Mouse (Mus musculus) heart, adult 2 months (tissue): ENCODE data around the gene Trmt10c. TPM values are rescaled to one million over a fixed set of nuclear protein-coding genes. Genes with fewer than 3 reads are reported as not detected.

Experiments
- DNase-seq, 2 experiments: peaks; one replicate each; pipeline ENCODE4 v3.0.0; 2021
- H3K27ac ChIP-seq: fragments of 200-600 bp; 2 replicates; pipeline ENCODE4 v1.8.1; 2022
- H3K27me3 ChIP-seq: fragments of 200-500 bp; 2 replicates; pipeline ENCODE4 v1.6.1; 2012; ENCODE audit warnings: mild to moderate bottlenecking, low read length, inconsistent platforms, mixed read lengths; ENCODE audit not compliant: control insufficient read depth, insufficient read depth
- H3K36me3 ChIP-seq: fragments of 200-500 bp; 2 replicates; pipeline ENCODE4 v1.6.1; 2012; ENCODE audit warnings: low read length, inconsistent platforms; ENCODE audit not compliant: control insufficient read depth, insufficient read depth
- H3K4me1 ChIP-seq: fragments of 200-500 bp; 2 replicates; pipeline ENCODE4 v1.6.1; 2011; ENCODE audit warnings: low read length; ENCODE audit not compliant: control insufficient read depth, insufficient read depth
- H3K4me3 ChIP-seq: fragments of 200-600 bp; 2 replicates; pipeline ENCODE4 v1.8.1; 2022
- H3K79me2 ChIP-seq: fragments of 200-500 bp; replicated peaks from 2 replicates; pipeline ENCODE4 v1.6.1; 2012; ENCODE audit warnings: mild to moderate bottlenecking, inconsistent platforms, low read length, moderate library complexity, mixed read lengths; ENCODE audit not compliant: control insufficient read depth, insufficient read depth
- H3K9ac ChIP-seq: fragments of 200-500 bp; 2 replicates; pipeline ENCODE4 v1.6.1; 2012; ENCODE audit warnings: low read depth, mild to moderate bottlenecking, control low read depth, inconsistent platforms, low read length, mixed read lengths
- CTCF ChIP-seq: fragments of 200-600 bp; IDR thresholded peaks from 2 replicates; pipeline ENCODE4 v1.8.1; 2022; ENCODE audit warnings: antibody characterized with exemption, mild to moderate bottlenecking, moderate library complexity
- EP300 ChIP-seq: fragments of 200-500 bp; IDR thresholded peaks from 2 replicates; pipeline ENCODE4 v1.6.1; 2011; ENCODE audit warnings: low read depth, low read length, control low read depth; ENCODE audit not compliant: insufficient read depth
- POLR2A ChIP-seq: fragments of 200-500 bp; IDR thresholded peaks from 2 replicates; pipeline ENCODE4 v1.6.1; 2011; ENCODE audit warnings: mild to moderate bottlenecking, low read depth, low read length, control low read depth; ENCODE audit not compliant: insufficient read depth
- WGBS: fragments of 180-500 bp; shearing (Covaris S2); methylation state at CpG from one replicate; pipeline ENCODE4 v1.1.7; 2018; 5-methylcytosine and 5-hydroxymethylcytosine counted together
- intact Hi-C: fragments of 180-260 bp; cut with DNase I; formaldehyde crosslinking; loops from one replicate; pipeline ENCODE4 v1.15.1; 2025
- polyA plus RNA-seq: library from polyadenylated mRNA; depleted of rRNA; stranded (reverse); fragments of >200 nt; gene quantifications from 2 replicates; pipeline ENCODE4 v1.2.3, GENCODE M21; 2012
- total RNA-seq, 2 experiments: library from RNA; stranded (reverse); gene quantifications; 2 replicates each; pipeline ENCODE4 v1.2.3; 2021

Gene Trmt10c
- total and polyA plus RNA-seq, 3 experiments: 2.5 to 12.0 (median 12.0) TPM

DNA sequence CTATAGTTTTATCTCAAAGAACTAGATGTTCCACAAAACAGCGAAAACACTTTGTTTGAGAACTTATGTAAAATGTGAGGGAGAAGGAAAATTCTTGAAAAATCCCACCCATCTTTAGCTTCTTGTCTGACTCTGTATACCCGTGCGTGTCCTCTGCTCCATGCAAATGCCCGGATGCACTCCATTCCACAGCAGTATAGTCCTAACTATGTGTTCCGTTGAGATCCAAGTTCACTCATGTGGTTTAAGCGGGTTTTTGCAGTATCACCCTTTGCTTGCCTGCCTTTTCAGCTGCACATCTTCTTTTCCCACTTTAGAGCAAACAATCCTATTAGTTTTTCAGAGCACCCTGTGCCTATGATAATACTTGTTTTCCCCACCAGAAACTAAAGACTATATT is 1.1 kb downstream of the Trmt10c start:
- intact Hi-C loops: no loop called here
- no peak overlapping the region for H3K9ac ChIP-seq

DNA sequence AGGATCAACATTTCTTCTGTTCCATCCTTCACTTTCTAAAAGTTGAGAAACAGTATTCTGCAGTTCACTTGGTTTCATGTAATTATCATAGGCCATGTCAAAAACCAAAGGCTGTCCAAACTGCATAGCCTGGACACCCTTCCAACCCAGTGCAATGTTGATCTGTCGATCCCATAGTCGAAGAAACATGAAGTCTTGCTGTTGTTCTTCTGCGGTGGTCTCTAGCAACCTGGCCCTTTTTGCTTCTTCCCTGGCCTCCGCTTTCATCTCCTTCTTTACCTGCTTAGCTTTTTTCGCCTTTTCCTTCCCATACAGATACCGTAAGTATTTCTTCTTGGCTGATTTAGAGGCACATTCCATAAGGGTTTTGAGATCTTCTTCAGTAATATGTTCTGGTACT is 3.1 kb downstream of the Trmt10c start:
- Histone ChIP-seq H3K9ac (no peak overlapping the region), H3K27me3 (no peaks in the 10 kb centered on the region), H3K36me3 (peaks cover 6% of the 10 kb centered on the region), H3K4me3 (no peak overlapping the region), H3K4me1 (peaks cover 2% of the 10 kb centered on the region), H3K79me2 (no peaks in the 10 kb centered on the region), H3K27ac (no peak overlapping the region)
- no peak for DNase-seq
- no peak for TF ChIP-seq CTCF
- TF ChIP-seq EP300: no peak
- no peak for TF ChIP-seq POLR2A
- 96% methylated on average over 6 of the region's 6 CpGs for WGBS
- intact Hi-C loops: no loop called here

More for the DNA sequence above, 1.1 kb downstream of the Trmt10c start:
- 42% methylated on average over 6 of the region's 6 CpGs for WGBS
- no peaks in the 10 kb centered on the region for H3K79me2 ChIP-seq
- peaks cover 2% of the 10 kb centered on the region for H3K4me1 ChIP-seq
- peak overlapping the region; percentile 88 for H3K4me3 ChIP-seq
- H3K36me3 ChIP-seq: peaks cover 6% of the 10 kb centered on the region; the same call in 1 of the 2 replicates
- DNase-seq: no peak
- no peaks in the 10 kb centered on the region for H3K27me3 ChIP-seq
- H3K27ac ChIP-seq: no peak overlapping the region
- TF ChIP-seq CTCF: no peak
- TF ChIP-seq EP300: no peak
- no peak for TF ChIP-seq POLR2A

DNA sequence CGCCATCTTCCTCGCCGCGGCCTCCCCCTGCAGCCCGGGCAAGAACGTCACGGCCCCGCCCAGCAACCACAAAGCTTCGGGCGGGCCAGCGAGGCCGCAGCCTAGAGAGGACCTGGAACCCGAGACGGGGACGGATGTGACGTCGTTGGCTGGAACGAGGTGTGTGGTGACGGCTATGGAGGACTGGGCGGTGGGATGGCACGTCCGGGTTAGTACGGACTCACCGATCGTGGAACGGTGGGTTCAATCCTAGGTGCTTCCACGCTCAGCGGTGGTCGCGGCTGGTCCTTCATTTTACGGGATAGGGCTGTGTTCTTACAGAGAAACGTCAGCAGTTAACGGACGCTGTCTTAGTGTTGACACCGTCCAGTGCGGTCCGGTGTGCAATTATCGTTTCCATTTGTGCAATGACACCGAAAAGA is 7.9 kb downstream of the Trmt10c start, which contains the start of gene Pcnp:
TSS of gene Pcnp (minus strand) at position 79 of the 422 bp plus-strand sequence.
- peaks cover 3% of the 10 kb centered on the region; the same call in 1 of the 2 replicates for H3K4me1 ChIP-seq
- peak within 1 kb of the TSS; percentile 86 for H3K9ac ChIP-seq
- DNase-seq: peak; percentile 98 to 99
- peak within 1 kb of the TSS; percentile 62 for H3K4me3 ChIP-seq
- H3K27me3 ChIP-seq: no peaks in the 10 kb centered on the region
- H3K36me3 ChIP-seq: peaks cover 23% of the 10 kb centered on the region
- peak; percentile 99 for TF ChIP-seq POLR2A
- TF ChIP-seq CTCF: no peak
- peak; percentile 86 for TF ChIP-seq EP300
- intact Hi-C loops: loop anchor here (1.0 to 2.0 kb wide), 2 partner anchors 45 to 55 kb away; no protein-coding TSS in a partner anchor
- WGBS: under 1% methylated on average over 39 of the region's 39 CpGs
- peak within 1 kb of the TSS; percentile 95 for H3K27ac ChIP-seq
- peaks cover 1% of the 10 kb centered on the region; the same call in 1 of the 2 replicates for H3K79me2 ChIP-seq

DNA sequence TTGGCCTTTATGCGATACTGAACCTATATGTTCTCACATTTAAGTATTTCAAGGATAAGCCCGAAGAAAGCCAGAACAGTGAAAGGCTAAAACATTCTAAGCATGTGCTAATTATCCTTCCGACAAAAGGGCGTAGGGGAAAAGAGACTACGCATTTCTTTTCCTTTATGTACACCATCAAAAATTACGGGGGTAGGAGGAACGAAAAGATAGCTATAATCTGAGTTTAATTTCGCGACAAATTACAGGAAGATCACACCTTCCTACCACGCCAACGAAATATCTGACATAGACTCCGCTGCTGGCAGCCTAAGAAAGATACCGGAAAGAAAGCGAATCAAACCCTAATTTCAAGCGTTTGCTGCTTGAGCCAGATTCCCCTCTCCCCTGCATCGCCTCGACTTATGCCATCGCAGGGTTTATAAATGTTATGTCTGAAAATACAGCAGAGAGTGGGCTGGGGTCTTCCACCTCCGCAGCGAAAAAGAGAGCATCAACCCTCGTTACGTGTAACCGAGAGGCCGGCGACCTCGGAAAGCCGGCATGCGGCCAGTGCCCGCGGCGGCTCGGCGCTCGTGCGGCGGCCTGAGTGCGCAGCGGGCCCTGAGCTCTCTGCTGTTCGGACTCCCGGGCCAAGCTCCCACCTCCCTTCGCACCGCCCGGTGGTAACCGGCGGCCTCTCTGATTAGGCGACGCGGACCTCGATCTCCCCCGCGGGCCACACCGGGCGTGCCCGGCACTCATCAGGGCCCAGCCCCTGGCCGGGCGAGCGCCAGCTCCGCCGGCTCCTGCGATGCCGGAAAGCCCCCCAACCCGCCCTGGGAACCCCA is 8.7 kb downstream of the Trmt10c start:
- DNase-seq: no peak
- H3K27me3 ChIP-seq: no peaks in the 10 kb centered on the region
- peak overlapping the region; percentile 95 for H3K27ac ChIP-seq
- peak overlapping the region; percentile 62 for H3K4me3 ChIP-seq
- H3K4me1 ChIP-seq: peaks cover 3% of the 10 kb centered on the region; the same call in 1 of the 2 replicates
- no peak for TF ChIP-seq EP300
- under 1% methylated on average over 62 of the region's 62 CpGs for WGBS
- peaks cover 25% of the 10 kb centered on the region for H3K36me3 ChIP-seq
- H3K9ac ChIP-seq: peak overlapping the region; percentile 86
- H3K79me2 ChIP-seq: peaks cover 1% of the 10 kb centered on the region; the same call in 1 of the 2 replicates
- intact Hi-C loops: loop anchor here (1.0 to 2.0 kb wide), 2 partner anchors 46 to 55 kb away; no protein-coding TSS in a partner anchor

DNA sequence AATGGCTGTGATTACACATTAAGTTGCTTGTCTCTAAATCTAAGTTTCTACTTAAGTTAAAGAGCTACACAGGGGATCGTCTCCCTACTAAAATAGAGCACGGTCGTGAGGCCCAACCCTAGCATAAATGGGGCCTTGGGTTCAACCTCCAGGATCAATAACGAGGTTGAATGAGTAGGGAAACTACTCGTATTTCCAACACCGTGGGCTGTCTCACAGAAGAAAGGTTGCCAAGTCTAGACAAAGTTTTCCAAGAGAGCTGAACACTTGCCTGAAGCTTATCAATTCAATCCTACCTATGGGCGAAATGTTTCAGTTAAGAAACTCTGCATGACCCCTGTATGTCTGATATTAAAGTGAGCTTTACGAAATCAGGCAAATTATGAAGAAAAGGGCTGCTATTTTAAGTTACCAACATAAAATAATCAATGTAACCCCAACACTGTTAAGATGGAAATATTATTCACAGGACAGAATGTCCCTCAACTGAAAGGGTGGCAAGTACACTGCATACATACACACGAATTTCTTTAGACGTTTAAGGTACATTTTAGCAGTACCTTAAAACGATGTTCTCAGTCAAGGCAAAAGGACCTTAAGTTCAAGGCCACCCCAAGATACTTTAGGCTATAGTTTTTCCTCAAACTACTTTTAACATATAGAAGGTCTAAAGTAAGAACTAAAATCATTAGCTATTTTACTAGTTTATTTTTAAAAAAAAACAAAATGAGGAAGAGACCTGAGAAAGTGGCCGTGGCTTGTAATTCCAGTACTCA is 9.6 kb downstream of the Trmt10c start:
- Histone ChIP-seq H3K9ac (no peak overlapping the region), H3K79me2 (peaks cover 1% of the 10 kb centered on the region; the same call in 1 of the 2 replicates), H3K27me3 (no peaks in the 10 kb centered on the region), H3K27ac (no peak overlapping the region), H3K4me1 (peaks cover 3% of the 10 kb centered on the region; the same call in 1 of the 2 replicates), H3K4me3 (peak overlapping the region; percentile 62), H3K36me3 (peaks cover 25% of the 10 kb centered on the region)
- no peak for TF ChIP-seq CTCF
- TF ChIP-seq EP300: no peak
- no peak for TF ChIP-seq POLR2A
- no peak for DNase-seq
- 20% methylated on average over 12 of the region's 12 CpGs for WGBS
- intact Hi-C loops: loop anchor here (2.0 kb wide), 1 partner anchor 47 kb away; no protein-coding TSS in a partner anchor
